Mouse (Mus musculus) ovary, postnatal 36 days (tissue): ENCODE data around the gene Tada3.
A peak's percentile ranks its signal among the peaks of the same experiment; 100 is the strongest.
"Not testable (repeated sequence)": the region's sequence is repeated elsewhere in the genome, so short reads cannot be mapped to it uniquely, and the experiment has no call there.

Source experiments
- DNase-seq: peaks from one replicate; pipeline ENCODE4 v3.0.0; 2022; ENCODE audit warnings: low spot score, mixed read lengths

Tada3 gene

DNA sequence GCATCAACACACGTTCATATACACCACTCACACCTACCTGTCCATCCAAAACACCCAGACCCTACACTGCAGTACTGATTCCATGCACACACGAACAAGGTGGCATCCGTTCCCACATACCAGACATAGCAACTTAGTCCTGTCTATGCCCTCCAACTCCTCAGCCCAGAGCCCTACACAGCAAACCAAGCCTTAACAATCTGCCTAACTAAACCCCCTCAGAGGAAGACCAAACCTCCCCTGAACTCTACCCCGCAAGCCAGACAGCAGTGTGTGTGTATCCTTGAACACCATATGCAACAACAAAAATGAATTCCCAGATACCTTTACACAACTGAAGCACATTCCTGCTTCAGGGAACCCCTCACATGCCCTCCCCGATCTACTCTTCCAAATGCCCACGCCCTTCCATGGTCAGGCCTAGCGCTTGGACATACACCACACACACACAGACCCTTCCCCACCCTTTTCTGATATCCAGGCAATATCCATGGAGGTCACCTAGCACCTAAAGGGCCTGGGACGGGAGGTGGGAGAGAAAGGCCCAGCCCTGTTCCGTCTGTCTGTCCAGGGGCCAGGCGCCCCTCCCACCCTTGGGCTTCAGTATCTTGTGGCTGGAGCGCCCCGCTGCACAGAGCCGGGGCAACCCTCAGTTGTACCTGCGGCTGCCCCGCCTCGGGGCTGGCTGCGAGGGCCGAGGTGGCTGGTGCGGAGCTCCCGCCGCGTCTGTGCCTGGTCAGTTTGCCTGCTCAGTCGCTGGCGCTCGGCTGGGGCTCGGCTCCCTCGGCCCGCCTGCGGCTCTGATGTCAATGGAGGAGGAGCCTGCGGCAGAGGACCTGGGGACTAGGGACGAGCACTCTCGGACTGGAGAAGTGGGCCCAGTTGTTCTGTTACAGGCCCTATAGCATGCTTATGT lies 34.2 kb downstream of the Tada3 start, which contains the start of gene Camk1:
Gene Camk1, minus strand, starts transcription at position 808 of the 916 bp plus-strand sequence.
- peak; percentile 84 for DNase-seq

DNA sequence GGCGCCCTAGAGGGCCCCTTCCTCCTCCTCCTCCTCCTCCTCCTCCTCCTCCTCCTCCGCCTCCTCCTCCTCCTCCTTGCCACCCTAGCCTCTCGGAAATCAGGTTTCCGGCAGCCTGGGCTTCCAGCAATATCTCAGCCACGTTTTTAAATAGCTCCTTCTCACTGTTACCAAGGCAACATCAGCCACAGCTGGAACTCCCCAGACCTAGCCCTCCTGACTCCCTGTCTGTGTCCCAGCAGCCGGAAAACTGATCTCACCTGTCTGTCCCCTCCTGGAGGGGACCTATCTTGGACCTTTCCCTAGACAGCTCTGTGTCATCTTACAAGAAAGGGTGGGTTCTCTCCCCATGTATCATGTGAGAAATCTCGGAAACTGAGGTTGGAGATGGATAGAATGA lies 35.4 kb downstream of the Tada3 start:
- DNase-seq = no peak

DNA sequence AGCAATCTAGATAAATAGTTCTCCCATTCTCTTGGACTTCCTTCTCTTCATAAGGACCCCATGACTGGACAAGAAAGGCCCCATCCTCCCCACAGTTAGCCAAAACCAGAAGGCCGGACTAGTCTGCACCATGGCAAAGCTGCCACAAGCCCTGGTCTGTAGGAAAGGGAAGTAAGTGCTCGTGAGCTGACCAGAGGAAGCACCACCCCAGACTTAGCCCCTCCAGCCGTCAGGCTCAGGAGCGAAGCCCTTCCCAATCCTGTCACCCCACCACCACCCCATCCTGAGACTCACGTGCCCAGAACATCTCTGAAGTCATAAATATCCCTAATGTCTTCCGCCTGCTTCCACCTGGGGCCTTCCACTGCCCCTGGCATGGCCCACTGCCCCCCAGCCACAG lies 36.1 kb downstream of the Tada3 start:
- DNase-seq = no peak

DNA sequence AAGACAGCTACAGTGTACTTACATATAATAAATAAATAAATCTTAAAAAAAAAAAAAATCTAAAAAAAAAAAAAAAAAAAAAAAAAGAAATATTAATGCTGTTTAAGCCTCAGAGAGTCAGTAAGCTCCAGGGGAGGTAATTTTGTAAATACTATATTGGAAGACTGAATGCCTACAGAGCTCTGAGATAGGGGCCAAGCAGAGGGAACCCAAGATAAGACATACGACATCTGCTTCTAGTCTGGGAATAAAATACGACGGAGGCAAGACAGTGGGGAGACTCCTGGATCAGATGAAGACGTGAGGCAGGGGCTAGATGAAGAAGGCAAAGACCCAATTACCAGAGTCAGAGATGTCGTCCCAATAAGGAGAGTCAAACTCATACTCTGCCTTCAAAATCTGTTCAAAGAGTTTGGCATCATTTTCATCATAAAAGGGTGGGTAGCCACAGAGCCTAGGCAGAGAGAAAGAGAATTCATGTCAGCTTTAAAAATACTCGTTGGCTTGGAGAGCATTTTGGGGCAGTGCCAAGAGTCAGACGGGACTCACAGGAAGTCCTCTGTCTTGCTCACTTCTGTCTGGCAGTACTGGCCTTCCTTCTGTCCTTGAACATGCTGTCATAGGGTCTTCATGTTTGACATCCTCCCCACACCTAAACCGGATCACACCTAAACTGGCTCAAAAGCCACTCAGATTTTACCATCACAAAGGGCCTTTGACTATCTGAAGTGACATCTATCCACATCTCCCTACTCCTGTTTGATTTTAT lies 40.6 kb downstream of the Tada3 start:
- no peak for DNase-seq

DNA sequence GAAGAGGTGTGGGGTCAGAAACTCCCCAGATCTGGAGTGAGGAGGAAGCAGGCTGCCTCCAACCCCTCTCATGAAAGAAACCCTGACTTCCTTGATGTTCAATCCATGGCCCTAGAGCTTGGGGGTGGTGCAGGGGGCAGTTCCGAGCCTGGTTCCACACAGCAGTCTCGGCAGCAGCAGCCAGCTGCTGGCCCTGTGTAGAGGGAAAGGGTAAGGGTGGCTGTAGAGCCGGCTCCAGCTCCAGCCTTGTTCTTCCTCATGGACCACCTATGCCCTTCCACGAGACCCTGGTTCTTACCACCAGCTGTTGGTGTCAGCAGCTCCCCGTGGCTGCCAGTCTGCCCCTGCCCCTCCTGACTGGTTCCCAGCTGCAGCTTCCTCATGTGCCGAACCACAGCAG lies 43.5 kb downstream of the Tada3 start:
- DNase-seq = no peak

DNA sequence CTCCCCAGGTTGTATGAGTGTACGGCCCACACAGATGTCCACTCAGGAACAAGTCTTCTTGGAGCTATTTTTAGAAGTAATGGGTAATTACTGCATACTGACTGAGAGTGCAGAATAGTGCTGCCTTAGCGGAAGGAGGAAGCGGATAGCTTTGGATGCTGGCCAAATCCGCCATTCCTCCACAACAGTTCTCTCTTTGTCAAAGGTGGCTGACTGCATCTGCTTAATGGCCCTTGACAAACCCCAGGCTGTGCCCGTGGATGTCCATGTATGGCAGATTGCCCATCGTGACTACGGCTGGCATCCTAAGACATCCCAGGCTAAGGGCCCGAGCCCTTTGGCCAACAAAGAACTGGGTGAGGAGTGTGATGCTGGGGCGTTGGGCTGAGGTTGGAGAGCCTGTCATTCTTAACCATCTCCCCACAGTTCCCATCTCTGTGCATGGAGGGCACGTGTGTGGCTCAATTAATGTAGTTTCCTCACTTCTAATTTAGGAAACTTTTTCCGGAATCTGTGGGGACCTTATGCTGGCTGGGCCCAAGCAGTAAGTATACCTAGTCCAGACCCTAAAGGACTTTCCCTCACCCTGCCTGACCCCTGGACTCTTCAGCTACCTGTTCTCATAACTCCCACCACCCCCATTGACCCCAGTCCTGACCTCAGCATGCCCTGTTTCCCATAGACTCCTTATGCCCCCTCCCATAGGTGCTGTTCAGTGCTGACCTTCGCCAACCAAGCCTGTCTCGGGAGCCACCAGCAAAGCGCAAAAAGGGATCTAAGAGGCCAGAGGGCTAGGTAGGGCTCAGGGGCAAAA lies 44.3 kb downstream of the Tada3 start:
- peak; percentile 47 for DNase-seq

DNA sequence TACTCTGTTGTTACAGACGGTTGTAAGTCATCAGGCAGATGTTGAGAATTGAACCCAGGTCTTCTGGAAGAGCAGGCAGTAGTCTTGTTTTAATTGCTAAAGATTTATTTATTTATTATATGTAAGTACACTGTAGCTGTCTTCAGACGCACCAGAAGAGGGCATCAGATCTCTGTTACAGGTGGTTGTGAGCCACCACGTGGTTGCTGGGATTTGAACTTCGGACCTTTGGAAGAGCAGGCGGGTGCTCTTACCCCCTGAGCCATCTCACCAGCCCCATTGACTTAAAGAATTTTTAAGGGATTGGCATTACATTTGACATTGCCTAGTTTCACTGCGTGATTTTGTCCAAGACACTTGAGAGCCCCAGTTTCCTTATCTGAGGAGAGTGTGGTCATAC lies 44.9 kb downstream of the Tada3 start:
- DNase-seq = not testable (repeated sequence)

DNA sequence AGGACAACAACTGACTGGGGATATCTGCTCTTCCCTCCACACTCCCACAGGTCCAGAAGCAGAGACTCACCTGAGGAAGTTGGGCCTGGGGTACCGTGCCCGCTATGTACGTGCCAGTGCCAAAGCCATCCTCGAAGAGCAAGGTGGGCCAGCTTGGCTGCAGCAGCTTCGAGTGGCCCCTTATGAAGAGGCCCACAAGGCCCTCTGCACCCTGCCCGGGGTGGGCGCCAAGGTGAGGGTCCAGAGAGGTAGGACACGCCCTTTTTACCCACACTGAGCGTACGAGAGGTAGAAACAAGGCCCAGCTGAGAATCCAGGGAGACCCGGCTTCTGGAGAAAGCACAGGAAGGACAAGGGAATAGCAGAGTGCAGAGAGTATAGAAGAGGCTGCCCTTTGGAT lies 46.0 kb downstream of the Tada3 start:
- no peak for DNase-seq

DNA sequence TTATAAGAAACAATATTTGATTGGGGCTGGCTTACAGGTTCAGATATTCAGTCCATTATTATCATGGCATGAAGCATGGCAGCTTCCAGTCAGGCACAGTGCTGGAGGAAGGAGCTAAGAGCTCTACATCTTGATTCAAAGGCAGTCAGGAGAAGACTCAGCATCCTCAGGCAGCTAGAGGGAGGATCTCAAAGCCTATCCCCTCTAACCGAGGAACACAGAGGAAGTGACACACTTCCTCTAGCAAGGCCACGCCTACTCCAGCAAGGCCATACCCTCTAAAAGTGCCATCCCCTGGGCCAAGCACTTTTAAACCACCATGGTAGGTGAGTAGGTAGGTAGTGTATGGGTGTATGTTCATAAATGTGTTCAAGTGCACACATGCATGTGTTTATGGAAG lies 47.1 kb downstream of the Tada3 start:
- DNase-seq = no peak

DNA sequence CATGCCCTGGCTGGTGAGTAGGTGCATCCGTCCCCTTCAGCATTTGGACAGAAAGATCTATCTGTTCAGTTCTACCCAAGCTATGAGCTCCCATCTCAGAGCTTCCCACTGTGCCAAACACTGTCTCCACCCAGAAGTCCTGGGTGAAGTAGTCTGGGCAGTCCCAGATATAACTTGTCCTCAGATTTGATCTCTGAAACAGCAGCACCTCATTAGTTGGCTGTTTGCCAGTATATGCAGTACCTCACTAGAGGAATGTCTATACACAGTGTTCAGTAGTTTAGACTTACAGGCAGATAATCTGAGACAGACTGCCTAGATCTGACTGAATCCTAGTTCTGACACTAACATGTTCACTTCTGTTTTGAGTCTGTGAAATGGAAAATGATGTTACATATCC lies 48.3 kb downstream of the Tada3 start:
- no peak for DNase-seq

DNA sequence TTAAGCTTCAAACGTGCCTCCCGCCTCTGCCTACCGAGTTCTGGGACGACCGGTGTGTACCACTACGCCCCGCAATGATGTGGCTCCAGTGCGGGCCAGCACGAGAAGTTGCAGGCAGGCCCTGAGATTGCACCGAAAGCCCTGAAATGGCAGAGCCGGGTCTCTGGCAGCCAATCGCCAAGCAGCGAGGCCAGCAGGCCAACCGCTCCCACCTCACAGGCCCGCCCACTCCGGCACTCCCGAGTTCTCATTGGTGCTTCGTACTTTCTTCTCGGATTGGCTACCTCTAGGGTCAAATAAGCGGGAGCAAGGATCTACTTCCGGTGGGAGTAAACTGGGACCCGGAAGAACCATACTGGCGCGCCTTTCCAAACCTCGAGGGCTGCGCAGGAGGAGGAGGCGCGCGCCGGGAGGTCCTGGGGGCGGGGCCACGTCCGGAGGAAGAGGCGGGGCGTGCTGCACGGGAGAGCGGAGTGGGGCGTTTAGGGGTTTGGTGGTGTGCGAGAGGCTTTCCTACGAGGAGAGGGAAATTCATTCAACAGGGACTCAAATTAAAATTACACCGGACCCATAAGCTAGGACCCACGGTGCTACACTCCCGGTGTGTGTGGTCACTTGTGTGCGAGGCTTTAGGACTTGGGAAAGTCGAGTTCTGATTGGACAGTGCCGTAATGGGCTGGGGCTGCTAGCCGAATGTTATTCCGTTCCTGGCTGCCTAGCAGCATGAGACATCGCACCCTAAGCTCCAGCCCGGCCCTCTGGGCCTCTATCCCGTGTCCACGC lies 51.0 kb downstream of the Tada3 start, which contains the start of gene Ogg1:
Gene Ogg1, plus strand, starts transcription at position 440 of the 783 bp plus-strand sequence.
- peak; percentile 95 for DNase-seq
